Mouse (Mus musculus) kidney, adult 2 months (tissue): Measurements from ENCODE around the gene Atp6v0c. TPM values are rescaled to one million over a fixed set of nuclear protein-coding genes. Genes with fewer than 3 reads are reported as not detected.

Source experiments
- DNase-seq: peaks from one replicate; pipeline ENCODE4 v3.0.0; 2021
- H3K27ac ChIP-seq: fragments of 200-500 bp; 2 replicates; pipeline ENCODE4 v1.5.1; 2012; ENCODE audit warnings: low read depth, low read length, control low read depth, inconsistent platforms; ENCODE audit not compliant: insufficient read depth
- H3K27me3 ChIP-seq: fragments of 200-500 bp; replicated peaks from 2 replicates; pipeline ENCODE4 v1.6.1; 2012; ENCODE audit warnings: mild to moderate bottlenecking, moderate library complexity, low read length, inconsistent platforms; ENCODE audit not compliant: control insufficient read depth, insufficient read depth
- H3K36me3 ChIP-seq: fragments of 200-500 bp; 2 replicates; pipeline ENCODE4 v1.6.1; 2012; ENCODE audit warnings: mild to moderate bottlenecking, moderate library complexity, low read length, inconsistent platforms; ENCODE audit not compliant: control insufficient read depth, insufficient read depth
- H3K4me1 ChIP-seq: fragments of 200-500 bp; 2 replicates; pipeline ENCODE4 v1.6.1; 2011; ENCODE audit warnings: low read length; ENCODE audit not compliant: control insufficient read depth, insufficient read depth
- H3K4me3 ChIP-seq: fragments of 200-500 bp; 2 replicates; pipeline ENCODE4 v1.5.1; 2011; ENCODE audit warnings: mild to moderate bottlenecking, low read depth, low read length, control low read depth; ENCODE audit not compliant: insufficient read depth
- CTCF ChIP-seq: fragments of 200-500 bp; conservative IDR thresholded peaks from 2 replicates; pipeline ENCODE4 v1.5.1; 2011; ENCODE audit warnings: low read depth, mild to moderate bottlenecking, control low read depth, low read length, moderate library complexity, mixed read lengths; ENCODE audit not compliant: insufficient read depth, insufficient read length
- POLR2A ChIP-seq: fragments of 200-500 bp; IDR thresholded peaks from one replicate; pipeline ENCODE4 v1.6.1; 2011; ENCODE audit warnings: low read depth, low read length, control low read depth
- WGBS: fragments of 180-500 bp; shearing (Covaris S2); methylation state at CpG from one replicate; pipeline ENCODE4 v1.1.7; 2018; 5-methylcytosine and 5-hydroxymethylcytosine counted together
- polyA plus RNA-seq: library from polyadenylated mRNA; depleted of rRNA; stranded (reverse); fragments of >200 nt; gene quantifications from 2 replicates; pipeline ENCODE4 v1.2.3, GENCODE M21; 2012; rRNA removed

Gene Atp6v0c
- 2,489 and 2,561 TPM in 2 replicates for polyA plus RNA-seq

DNA sequence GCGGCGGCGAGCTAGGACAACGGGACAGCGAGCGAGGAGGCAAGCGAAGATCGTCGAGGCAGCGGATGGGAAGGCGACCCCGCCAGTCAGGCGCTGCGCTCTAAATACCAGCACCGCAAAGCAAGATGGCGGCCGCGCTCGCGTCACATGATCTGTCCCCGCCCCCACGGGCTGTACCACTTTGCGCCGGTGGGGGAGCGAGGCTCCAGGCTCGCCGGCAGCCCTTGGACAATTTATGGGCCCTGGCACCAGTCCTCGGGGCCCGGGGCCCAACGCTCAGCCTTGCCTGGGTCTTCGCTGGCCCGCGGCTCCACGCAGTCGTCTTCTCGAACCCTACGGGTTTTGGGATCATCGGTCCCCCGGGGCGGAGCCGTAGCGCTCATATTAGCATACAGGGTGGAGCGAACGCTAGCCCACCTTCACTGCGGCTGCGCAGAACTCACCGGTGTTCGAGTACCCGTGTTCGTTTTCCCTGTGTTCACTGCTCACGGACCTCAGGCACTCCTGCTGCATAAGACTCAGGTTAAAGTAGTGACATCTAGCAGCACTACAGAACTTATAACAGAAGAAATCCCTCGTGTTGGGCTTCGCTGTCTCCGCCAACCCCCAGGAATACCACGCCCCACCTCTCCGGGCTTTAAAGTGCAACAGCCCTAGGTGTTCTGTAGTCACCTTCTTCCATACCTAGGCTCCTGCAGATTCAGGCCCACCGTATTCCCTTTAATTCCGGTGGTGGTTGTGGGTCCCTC is at the start of gene Atp6v0c:
Gene Atp6v0c (minus strand): TSS at position 386 of the 749 bp plus-strand sequence.
- no peak for TF ChIP-seq CTCF
- TF ChIP-seq POLR2A, result peak; percentile 96
- under 1% methylated on average over 58 of the region's 58 CpGs for WGBS
- Histone ChIP-seq H3K4me3 (peak within 1 kb of the TSS; percentile 78), H3K27ac (peak within 1 kb of the TSS; percentile 100), H3K27me3 (no peaks in the 10 kb centered on the region), H3K36me3 (no peaks in the 10 kb centered on the region), H3K4me1 (peaks cover 15% of the 10 kb centered on the region)
- peak; percentile 98 for DNase-seq

DNA sequence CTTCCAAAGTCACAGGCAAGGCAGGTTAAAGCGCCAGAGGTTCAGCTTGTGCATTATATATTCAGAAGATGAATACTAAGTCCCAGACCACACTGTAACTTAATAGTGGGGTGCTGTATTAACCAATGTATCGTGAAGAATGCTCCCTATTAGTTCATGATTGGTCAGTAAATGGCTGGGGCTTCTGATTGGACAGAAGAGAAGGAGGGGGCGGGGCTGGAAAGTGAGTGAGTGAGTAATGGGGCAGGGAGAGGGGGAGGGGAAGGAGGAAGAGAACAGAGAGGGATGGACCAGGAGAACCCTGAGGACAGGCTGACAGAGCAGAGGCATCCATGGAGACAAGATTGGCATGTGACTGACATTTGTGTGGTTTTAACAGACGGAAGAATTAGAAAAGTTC is 47.3 kb upstream of the Atp6v0c start:
- DNase-seq, result no peak
- TF ChIP-seq POLR2A, result no peak
- no peak for TF ChIP-seq CTCF
- H3K4me1 ChIP-seq, result peaks cover 8% of the 10 kb centered on the region
- H3K4me3 ChIP-seq, result no peak overlapping the region
- H3K36me3 ChIP-seq, result no peaks in the 10 kb centered on the region
- H3K27me3 ChIP-seq, result no peaks in the 10 kb centered on the region
- no peak overlapping the region for H3K27ac ChIP-seq
- 82% methylated on average over 4 of the region's 4 CpGs for WGBS

GRCm38 (mm10) chr17:24213186-24213585 is 43.7 kb upstream of the Atp6v0c start:
- H3K36me3 ChIP-seq, result no peaks in the 10 kb centered on the region
- no peaks in the 10 kb centered on the region for H3K27me3 ChIP-seq
- TF ChIP-seq CTCF, result no peak
- no peak for TF ChIP-seq POLR2A
- DNase-seq, result no peak
- H3K27ac ChIP-seq, result no peak overlapping the region
- 0 out of 2 replicates have a peak, but pooled peaks cover 4% of the 10 kb centered on the region for H3K4me1 ChIP-seq
- H3K4me3 ChIP-seq, result no peak overlapping the region
- 81% methylated on average over 6 of the region's 6 CpGs for WGBS

- Histone ChIP-seq H3K4me3 (no peak overlapping the region), H3K4me1 (0 out of 2 replicates have a peak, but pooled peaks cover 4% of the 10 kb centered on the region), H3K27ac (no peak overlapping the region), H3K36me3 (no peaks in the 10 kb centered on the region), H3K27me3 (no peaks in the 10 kb centered on the region)
- TF ChIP-seq POLR2A (no peak), CTCF (no peak)
- 48% methylated on average over 5 of the region's 5 CpGs for WGBS
- no peak for DNase-seq
These were observed 43.0 kb upstream of the Atp6v0c start for GRCm38 (mm10) chr17:24212441-24213018.

DNA sequence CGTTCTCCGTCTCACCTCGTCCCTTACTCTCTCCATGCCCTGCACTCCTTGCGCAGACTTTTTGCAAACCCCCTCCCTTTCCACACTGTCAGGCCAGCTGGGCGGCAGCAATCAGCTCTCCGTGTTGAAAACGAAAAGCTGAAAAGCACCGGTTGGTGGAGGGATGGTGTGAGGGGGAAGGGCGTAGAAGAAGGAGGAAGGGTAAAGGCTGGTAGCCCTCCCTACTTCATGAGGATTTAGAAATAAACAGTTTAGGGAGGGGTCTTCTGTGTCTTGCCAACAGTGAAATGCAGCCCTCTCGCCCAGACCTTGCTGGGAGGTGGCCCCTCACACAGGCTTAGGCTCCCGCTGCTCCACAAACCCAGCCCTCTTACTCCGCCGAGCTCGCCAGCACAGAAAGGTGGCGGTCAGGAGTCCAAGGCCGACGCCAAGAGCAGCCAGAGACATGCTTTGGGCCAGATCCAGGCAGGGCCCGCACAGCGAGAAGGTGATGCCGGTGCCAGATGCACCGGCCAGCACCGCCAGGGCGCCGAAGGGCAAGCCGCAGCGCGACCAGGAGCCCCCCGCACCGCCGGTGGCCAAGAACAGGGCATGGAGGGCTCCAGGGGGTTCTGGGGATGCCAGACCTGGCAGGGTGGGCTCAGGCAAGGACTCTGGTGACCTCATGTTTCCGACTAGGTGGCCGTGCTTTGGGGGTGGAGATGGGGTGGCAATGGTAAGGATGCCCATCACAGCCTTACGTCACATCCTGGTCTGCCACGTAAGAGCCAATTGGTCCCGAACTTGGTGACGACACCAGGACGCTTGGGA is 42.3 kb upstream of the Atp6v0c start:
- DNase-seq, result peak; percentile 75
- Histone ChIP-seq H3K4me1 (0 out of 2 replicates have a peak, but pooled peaks cover 4% of the 10 kb centered on the region), H3K27ac (no peak overlapping the region), H3K27me3 (no peaks in the 10 kb centered on the region), H3K4me3 (peak overlapping the region; percentile 41), H3K36me3 (no peaks in the 10 kb centered on the region)
- 16% methylated on average over 37 of the region's 37 CpGs for WGBS
- TF ChIP-seq POLR2A (no peak), CTCF (0 out of 2 replicates have a peak, but pooled peaks have one; percentile 11)

- DNase-seq, result no peak
- no peaks in the 10 kb centered on the region for H3K36me3 ChIP-seq
- H3K4me1 ChIP-seq, result peaks cover 8% of the 10 kb centered on the region; the same call in 1 of the 2 replicates
- H3K4me3 ChIP-seq, result no peak overlapping the region
- no peaks in the 10 kb centered on the region for H3K27me3 ChIP-seq
- H3K27ac ChIP-seq, result no peak overlapping the region
- TF ChIP-seq POLR2A (no peak), CTCF (no peak)
- WGBS, result 86% methylated on average over 3 of the region's 3 CpGs
These were observed 41.1 kb upstream of the Atp6v0c start for GRCm38 (mm10) chr17:24210591-24210990.

DNA sequence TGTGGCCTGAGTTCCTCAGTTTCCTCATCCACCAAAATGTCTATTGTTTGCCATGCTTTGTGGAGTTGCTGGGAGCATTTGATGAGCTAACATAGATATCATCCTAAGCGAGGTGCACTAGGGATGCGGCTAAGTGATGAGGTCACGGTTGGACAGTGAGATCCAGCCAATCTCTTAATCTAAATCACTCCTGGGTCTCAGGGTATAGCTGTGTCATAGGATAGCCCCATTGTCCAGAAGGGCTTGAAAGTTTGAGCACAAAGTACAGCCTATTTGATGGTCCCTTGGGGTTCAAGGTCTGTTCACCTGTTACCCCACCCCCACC is 40.4 kb upstream of the Atp6v0c start:
- TF ChIP-seq POLR2A (no peak), CTCF (no peak)
- no peak for DNase-seq
- Histone ChIP-seq H3K4me3 (no peak overlapping the region), H3K4me1 (peaks cover 8% of the 10 kb centered on the region; the same call in 1 of the 2 replicates), H3K27ac (no peak overlapping the region), H3K36me3 (no peaks in the 10 kb centered on the region), H3K27me3 (no peaks in the 10 kb centered on the region)
- 93% methylated on average over 3 of the region's 3 CpGs for WGBS
